Mouse (Mus musculus) small intestine, adult 2 months (tissue): Measurements from ENCODE around the gene Cnp.

ENCODE experiments used
- CTCF ChIP-seq: fragments of 200-500 bp; IDR thresholded peaks from 2 replicates; pipeline ENCODE4 v1.5.1; 2012; ENCODE audit warnings: low read depth, mild to moderate bottlenecking, control low read depth, inconsistent platforms, low read length, moderate library complexity, mixed read lengths; ENCODE audit not compliant: insufficient replicate concordance, insufficient read length; ENCODE audit errors: extremely low read depth
- POLR2A ChIP-seq: fragments of 200-500 bp; IDR thresholded peaks from 2 replicates; pipeline ENCODE4 v1.6.1; 2012; ENCODE audit warnings: low read depth, mild to moderate bottlenecking, control low read depth, inconsistent platforms, low read length, moderate library complexity

DNA sequence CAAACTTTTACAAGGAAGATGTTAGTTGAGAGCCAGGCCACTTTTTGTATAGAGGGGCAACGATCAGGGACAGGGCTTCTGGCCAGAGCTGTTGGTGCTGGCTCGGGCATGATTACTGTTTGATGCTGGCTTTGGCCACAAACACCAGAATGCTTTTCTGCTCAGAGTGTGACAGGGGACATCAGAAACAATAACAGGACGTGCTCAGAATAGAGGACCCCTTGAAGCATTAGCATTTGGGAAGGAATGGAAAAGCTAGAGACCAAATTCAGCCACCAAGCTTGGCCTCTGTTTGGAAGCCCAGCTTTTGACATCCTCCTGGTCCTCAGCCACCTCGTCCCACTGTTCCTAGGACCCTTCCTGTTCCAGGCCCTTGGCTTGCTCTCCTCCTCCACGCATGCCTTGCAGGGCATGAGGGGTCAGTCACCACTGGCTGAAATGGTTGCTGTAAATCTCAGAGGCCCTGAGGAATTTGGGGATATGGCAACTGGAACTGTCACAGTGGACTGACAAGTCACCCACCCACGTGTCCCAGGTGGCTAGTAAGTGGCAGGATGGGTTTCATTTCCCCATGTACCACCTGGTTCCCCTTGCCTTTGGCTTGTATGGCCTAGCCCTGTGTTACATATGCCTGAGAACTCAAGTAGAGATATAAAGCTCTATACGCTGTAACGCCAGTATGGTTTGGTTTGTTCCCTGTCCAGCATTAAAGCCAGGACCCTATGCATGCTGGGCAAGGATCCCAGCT is 3.3 kb downstream of the Cnp start:
- TF ChIP-seq POLR2A = no peak
- TF ChIP-seq CTCF = no peak
